Mouse (Mus musculus) lung, postnatal 0 days (tissue): ENCODE measurements around the gene Fkbp14.

ENCODE experiments used
- CTCF ChIP-seq: IDR thresholded peaks from 2 replicates; pipeline ENCODE4 v1.5.1; 2016; ENCODE audit warnings: antibody characterized with exemption, mild to moderate bottlenecking
- EP300 ChIP-seq: IDR thresholded peaks from 2 replicates; pipeline ENCODE4 v1.6.1; 2016; ENCODE audit warnings: antibody characterized with exemption, mild to moderate bottlenecking, control low read depth

- TF ChIP-seq CTCF (no peak), EP300 (no peak)
These were observed 57.7 kb downstream of the Fkbp14 start for GRCm38 (mm10) chr6:54539396-54539795.
